Mouse (Mus musculus): ENCODE measurements at regions not wholly inside any gene's neighbourhood (a gene's known extent, or its start where the extent isn't known, plus 50 kb on each side); places are given as distances from the start of the nearest gene placed in this dataset.

DNA sequence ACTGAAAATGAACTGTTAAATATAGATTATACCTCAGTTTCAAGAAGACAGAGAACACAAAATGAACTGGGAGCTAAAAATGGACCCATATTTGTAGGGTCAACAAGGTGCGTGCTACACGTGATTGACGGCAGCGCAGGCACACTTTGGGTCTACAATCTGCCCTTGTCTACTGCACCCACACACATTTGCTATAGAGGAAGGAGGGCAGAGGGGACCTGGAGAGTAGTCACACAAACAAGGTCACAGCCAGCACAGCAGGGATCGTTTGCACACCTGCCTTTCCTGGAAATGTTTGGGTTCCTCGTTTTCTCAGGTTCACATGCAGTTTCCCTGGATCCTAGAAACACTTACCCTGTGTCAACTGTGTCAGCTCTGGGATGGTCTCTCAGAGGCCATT lies 63.3 kb upstream of the Cnksr3 start:
- H3K27me3 ChIP-seq (ENCODE audit: control insufficient read depth, insufficient read depth, insufficient read length): no peaks in the 10 kb centered on the region
- no peak overlapping the region for H3ac ChIP-seq (ENCODE audit: control insufficient read depth, insufficient read length, low read depth)
- TF ChIP-seq MYOD1 (IDR thresholded peaks at IDR 0.05; ENCODE audit: control insufficient read depth, insufficient read length, low read depth): no peak
- TF ChIP-seq MAX (IDR thresholded peaks at IDR 0.05): no peak
- no peak for TF ChIP-seq USF1 (IDR thresholded peaks at IDR 0.05; ENCODE audit: low read depth)
- TF ChIP-seq MYOG (IDR thresholded peaks at IDR 0.05; ENCODE audit: control insufficient read depth, extremely low read depth, insufficient read length): no peak

GRCm38 (mm10) chr10:7274422-7274821 lies 62.4 kb upstream of the Cnksr3 start:
- no peak overlapping the region for H3ac ChIP-seq (ENCODE audit: control insufficient read depth, insufficient read length, low read depth)
- no peaks in the 10 kb centered on the region for H3K27me3 ChIP-seq (ENCODE audit: control insufficient read depth, insufficient read depth, insufficient read length)
- H3K79me3 ChIP-seq (ENCODE audit: low read depth): no peaks in the 10 kb centered on the region
- H3K36me3 ChIP-seq (ENCODE audit: control insufficient read depth, insufficient read depth): no peaks in the 10 kb centered on the region
- no peaks in the 10 kb centered on the region for H3K79me2 ChIP-seq (ENCODE audit: control insufficient read depth, insufficient read depth)
- no peak for TF ChIP-seq FOSL1 (IDR thresholded peaks at IDR 0.05; ENCODE audit: insufficient read depth, low read length, poor library complexity, severe bottlenecking)
- TF ChIP-seq MYOD1 (IDR thresholded peaks at IDR 0.05; ENCODE audit: control insufficient read depth, insufficient read length, low read depth): no peak
- no peak for TF ChIP-seq MYOG (IDR thresholded peaks at IDR 0.05; ENCODE audit: control insufficient read depth, extremely low read depth, insufficient read length)
- TF ChIP-seq MAX (IDR thresholded peaks at IDR 0.05): no peak
- no peak for TF ChIP-seq CTCF (IDR thresholded peaks at IDR 0.05; ENCODE audit: control insufficient read depth, insufficient read depth, insufficient read length)
- TF ChIP-seq CEBPB (IDR thresholded peaks at IDR 0.05; ENCODE audit: low read depth): no peak
- no peak for TF ChIP-seq USF1 (IDR thresholded peaks at IDR 0.05; ENCODE audit: low read depth)
- no peak overlapping the region for H3K4me3 ChIP-seq (ENCODE audit: insufficient read depth, poor library complexity, severe bottlenecking)

More for the DNA sequence above, 63.3 kb upstream of the Cnksr3 start:
- Histone ChIP-seq H3K36me3 (ENCODE audit: control insufficient read depth, insufficient read depth) (no peaks in the 10 kb centered on the region), H3K4me3 (ENCODE audit: insufficient read depth, poor library complexity, severe bottlenecking) (no peak overlapping the region), H3K79me2 (ENCODE audit: control insufficient read depth, insufficient read depth) (no peaks in the 10 kb centered on the region), H3K79me3 (ENCODE audit: low read depth) (no peaks in the 10 kb centered on the region)

- Histone ChIP-seq H3K36me3 (ENCODE audit: control insufficient read depth, insufficient read depth) (no peaks in the 10 kb centered on the region), H3ac (ENCODE audit: control insufficient read depth, insufficient read length, low read depth) (no peak overlapping the region), H3K79me3 (ENCODE audit: low read depth) (no peaks in the 10 kb centered on the region), H3K4me3 (ENCODE audit: insufficient read depth, poor library complexity, severe bottlenecking) (no peak overlapping the region), H3K79me2 (ENCODE audit: control insufficient read depth, insufficient read depth) (no peaks in the 10 kb centered on the region), H3K27me3 (ENCODE audit: control insufficient read depth, insufficient read depth, insufficient read length) (no peaks in the 10 kb centered on the region)
- no peak for TF ChIP-seq MAX (IDR thresholded peaks at IDR 0.05)
- TF ChIP-seq FOSL1 (IDR thresholded peaks at IDR 0.05; ENCODE audit: insufficient read depth, low read length, poor library complexity, severe bottlenecking): no peak
- TF ChIP-seq USF1 (IDR thresholded peaks at IDR 0.05; ENCODE audit: low read depth): no peak
- no peak for TF ChIP-seq MYOD1 (IDR thresholded peaks at IDR 0.05; ENCODE audit: control insufficient read depth, insufficient read length, low read depth)
- TF ChIP-seq CTCF (IDR thresholded peaks at IDR 0.05; ENCODE audit: control insufficient read depth, insufficient read depth, insufficient read length): no peak
- TF ChIP-seq MYOG (IDR thresholded peaks at IDR 0.05; ENCODE audit: control insufficient read depth, extremely low read depth, insufficient read length): no peak
- TF ChIP-seq CEBPB (IDR thresholded peaks at IDR 0.05; ENCODE audit: low read depth): no peak
Observed at GRCm38 (mm10) chr10:7271156-7271555, 59.1 kb upstream of the Cnksr3 start.

- H3K27me3 ChIP-seq (ENCODE audit: control insufficient read depth, insufficient read depth, insufficient read length): no peaks in the 10 kb centered on the region
- no peak overlapping the region for H3ac ChIP-seq (ENCODE audit: control insufficient read depth, insufficient read length, low read depth)
- no peaks in the 10 kb centered on the region for H3K79me2 ChIP-seq (ENCODE audit: control insufficient read depth, insufficient read depth)
- H3K79me3 ChIP-seq (ENCODE audit: low read depth): no peaks in the 10 kb centered on the region
- TF ChIP-seq CEBPB (IDR thresholded peaks at IDR 0.05; ENCODE audit: low read depth) (no peak), MYOD1 (IDR thresholded peaks at IDR 0.05; ENCODE audit: control insufficient read depth, insufficient read length, low read depth) (no peak), MYOG (IDR thresholded peaks at IDR 0.05; ENCODE audit: control insufficient read depth, extremely low read depth, insufficient read length) (no peak), USF1 (IDR thresholded peaks at IDR 0.05; ENCODE audit: low read depth) (no peak), CTCF (IDR thresholded peaks at IDR 0.05; ENCODE audit: control insufficient read depth, insufficient read depth, insufficient read length) (no peak), MAX (IDR thresholded peaks at IDR 0.05) (no peak), FOSL1 (IDR thresholded peaks at IDR 0.05; ENCODE audit: insufficient read depth, low read length, poor library complexity, severe bottlenecking) (no peak)
- H3K4me3 ChIP-seq (ENCODE audit: insufficient read depth, poor library complexity, severe bottlenecking): no peak overlapping the region
- H3K36me3 ChIP-seq (ENCODE audit: control insufficient read depth, insufficient read depth): no peaks in the 10 kb centered on the region
Observed at GRCm38 (mm10) chr10:7268386-7269033, 56.5 kb upstream of the Cnksr3 start.

DNA sequence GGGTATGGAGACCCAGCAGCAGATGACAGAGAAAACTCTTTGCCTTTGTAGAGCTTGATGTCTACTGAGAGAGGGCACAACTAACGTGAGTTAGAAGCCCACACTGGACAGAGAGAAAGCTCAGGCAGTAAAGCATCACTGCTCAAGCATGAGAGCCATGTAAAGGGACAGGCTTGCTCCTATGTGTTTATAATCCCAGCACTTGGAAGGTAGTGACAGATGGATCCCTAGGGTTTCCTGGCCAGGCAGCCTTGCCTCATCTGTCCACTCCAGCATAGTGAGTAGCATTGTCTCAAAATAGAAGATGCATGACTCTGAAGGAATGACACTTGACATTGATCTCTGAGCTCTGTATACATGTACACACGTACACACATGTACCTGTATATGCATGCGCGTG lies 55.9 kb upstream of the Cnksr3 start:
- Histone ChIP-seq H3K4me3 (ENCODE audit: insufficient read depth, poor library complexity, severe bottlenecking) (no peak overlapping the region), H3K79me2 (ENCODE audit: control insufficient read depth, insufficient read depth) (no peaks in the 10 kb centered on the region), H3K79me3 (ENCODE audit: low read depth) (no peaks in the 10 kb centered on the region), H3K27me3 (ENCODE audit: control insufficient read depth, insufficient read depth, insufficient read length) (no peaks in the 10 kb centered on the region), H3K36me3 (ENCODE audit: control insufficient read depth, insufficient read depth) (no peaks in the 10 kb centered on the region), H3ac (ENCODE audit: control insufficient read depth, insufficient read length, low read depth) (no peak overlapping the region)
- no peak for TF ChIP-seq CTCF (IDR thresholded peaks at IDR 0.05; ENCODE audit: control insufficient read depth, insufficient read depth, insufficient read length)
- no peak for TF ChIP-seq MYOG (IDR thresholded peaks at IDR 0.05; ENCODE audit: control insufficient read depth, extremely low read depth, insufficient read length)
- TF ChIP-seq MAX (IDR thresholded peaks at IDR 0.05): no peak
- TF ChIP-seq CEBPB (IDR thresholded peaks at IDR 0.05; ENCODE audit: low read depth): no peak
- no peak for TF ChIP-seq USF1 (IDR thresholded peaks at IDR 0.05; ENCODE audit: low read depth)
- no peak for TF ChIP-seq MYOD1 (IDR thresholded peaks at IDR 0.05; ENCODE audit: control insufficient read depth, insufficient read length, low read depth)
- TF ChIP-seq FOSL1 (IDR thresholded peaks at IDR 0.05; ENCODE audit: insufficient read depth, low read length, poor library complexity, severe bottlenecking): no peak

- Histone ChIP-seq H3ac (ENCODE audit: control insufficient read depth, insufficient read length, low read depth) (no peak overlapping the region), H3K4me3 (ENCODE audit: insufficient read depth, poor library complexity, severe bottlenecking) (no peak overlapping the region), H3K36me3 (ENCODE audit: control insufficient read depth, insufficient read depth) (no peaks in the 10 kb centered on the region), H3K27me3 (ENCODE audit: control insufficient read depth, insufficient read depth, insufficient read length) (no peaks in the 10 kb centered on the region), H3K79me3 (ENCODE audit: low read depth) (no peaks in the 10 kb centered on the region), H3K79me2 (ENCODE audit: control insufficient read depth, insufficient read depth) (no peaks in the 10 kb centered on the region)
- TF ChIP-seq CTCF (IDR thresholded peaks at IDR 0.05; ENCODE audit: control insufficient read depth, insufficient read depth, insufficient read length) (no peak), MAX (IDR thresholded peaks at IDR 0.05) (no peak), USF1 (IDR thresholded peaks at IDR 0.05; ENCODE audit: low read depth) (no peak), CEBPB (IDR thresholded peaks at IDR 0.05; ENCODE audit: low read depth) (no peak), FOSL1 (IDR thresholded peaks at IDR 0.05; ENCODE audit: insufficient read depth, low read length, poor library complexity, severe bottlenecking) (no peak), MYOD1 (IDR thresholded peaks at IDR 0.05; ENCODE audit: control insufficient read depth, insufficient read length, low read depth) (no peak), MYOG (IDR thresholded peaks at IDR 0.05; ENCODE audit: control insufficient read depth, extremely low read depth, insufficient read length) (no peak)
Observed at GRCm38 (mm10) chr10:7267106-7267505, 55.1 kb upstream of the Cnksr3 start.
